Mouse (Mus musculus) CH12.LX (cell line): ENCODE measurements around the gene Gbx1. TPM values are rescaled to one million over a fixed set of nuclear protein-coding genes. Genes with fewer than 3 reads are reported as not detected.

Source experiments
- DNase-seq: peaks from one replicate; pipeline ENCODE4 v3.0.0-alpha.2; 2013; ENCODE audit errors: extremely low read depth
- H3K27ac ChIP-seq: 2 replicates; pipeline ENCODE4 v1.5.1; 2012; ENCODE audit warnings: low read depth, mild to moderate bottlenecking, control low read depth, moderate library complexity; ENCODE audit not compliant: insufficient read depth
- H3K27me3 ChIP-seq: replicated peaks from 2 replicates; pipeline ENCODE3; 2012; ENCODE audit warnings: inconsistent platforms
- H3K36me3 ChIP-seq, 2 experiments: replicated peaks in 1 of 2; 2 replicates each; pipeline versions ENCODE3 to v1.6.1; 2012; ENCODE audit warnings: inconsistent platforms in 1 of 2, low read length in 1 of 2, mild to moderate bottlenecking in 1 of 2, mixed read lengths in 1 of 2, moderate library complexity in 1 of 2; ENCODE audit not compliant: control insufficient read depth in 1 of 2, insufficient read depth in 1 of 2
- H3K4me1 ChIP-seq, 2 experiments: 2 replicates each; pipeline ENCODE4 v1.6.1; 2012; ENCODE audit warnings: inconsistent platforms in 1 of 2, moderate library complexity in 1 of 2; ENCODE audit not compliant: insufficient read depth in 2 of 2, control insufficient read depth in 1 of 2
- H3K4me2 ChIP-seq: 2 replicates; pipeline ENCODE4 v1.6.1; 2012; ENCODE audit warnings: low read depth, mild to moderate bottlenecking, control low read depth; ENCODE audit not compliant: poor library complexity, insufficient read depth, severe bottlenecking
- H3K4me3 ChIP-seq, 3 experiments: fragments of 150-350 bp in 1 of 3; sonication (generic) in 1 of 3; replicated peaks in 1 of 3; 2 replicates each; pipeline versions ENCODE3 to v1.5.1; 2011 to 2012; ENCODE audit warnings: low read depth in 2 of 3, low read length in 2 of 3, mild to moderate bottlenecking in 2 of 3, moderate library complexity in 2 of 3, control low read depth in 1 of 3, improper control_type of control experiment in 1 of 3, inconsistent platforms in 1 of 3, mixed read lengths in 1 of 3; ENCODE audit not compliant: poor library complexity in 1 of 3
- H3K79me2 ChIP-seq: replicated peaks from 2 replicates; pipeline ENCODE4 v1.6.1; 2012; ENCODE audit warnings: mild to moderate bottlenecking, moderate library complexity; ENCODE audit not compliant: control insufficient read depth, poor library complexity, insufficient read depth, severe bottlenecking; ENCODE audit errors: extremely low read depth
- H3K9ac ChIP-seq: 2 replicates; pipeline ENCODE4 v1.6.1; 2012; ENCODE audit warnings: low read depth, mild to moderate bottlenecking, control low read depth, moderate library complexity; ENCODE audit not compliant: insufficient read depth
- H3K9me3 ChIP-seq: replicated peaks from 2 replicates; pipeline ENCODE3; 2012; ENCODE audit warnings: low read length, inconsistent platforms, mixed read lengths
- CHD1 ChIP-seq: IDR thresholded peaks from 2 replicates; pipeline ENCODE4 v1.6.1; 2012; ENCODE audit warnings: low read depth, low read length, improper control_type of control experiment, inconsistent platforms
- CHD2 ChIP-seq: IDR thresholded peaks from 2 replicates; pipeline ENCODE4 v1.6.1; 2011; ENCODE audit warnings: low read length, improper control_type of control experiment
- CTCF ChIP-seq, 2 experiments: IDR thresholded peaks in 1 of 2; conservative IDR thresholded peaks in 1 of 2; 2 replicates each; pipeline ENCODE4 v1.5.1; 2011 to 2012; ENCODE audit warnings: low read depth in 2 of 2, low read length in 2 of 2, improper control_type of control experiment in 1 of 2, inconsistent platforms in 1 of 2, mild to moderate bottlenecking in 1 of 2, moderate library complexity in 1 of 2
- E2F4 ChIP-seq: IDR thresholded peaks from 2 replicates; pipeline ENCODE4 v1.6.1; 2011; ENCODE audit warnings: low read depth, low read length, improper control_type of control experiment; ENCODE audit not compliant: insufficient replicate concordance
- ELF1 ChIP-seq: IDR thresholded peaks from 2 replicates; pipeline ENCODE4 v1.6.1; 2014; ENCODE audit warnings: low read depth, mild to moderate bottlenecking, inconsistent platforms, low read length, improper control_type of control experiment
- ETS1 ChIP-seq: conservative IDR thresholded peaks from 2 replicates; pipeline ENCODE4 v1.6.1; 2012; ENCODE audit warnings: low read depth, mild to moderate bottlenecking, inconsistent platforms, low read length, improper control_type of control experiment, moderate library complexity
- GABPA ChIP-seq: IDR thresholded peaks from 2 replicates; pipeline ENCODE4 v1.6.1; 2012; ENCODE audit warnings: low read depth, low read length, improper control_type of control experiment, inconsistent platforms; ENCODE audit not compliant: insufficient replicate concordance
- HCFC1 ChIP-seq: IDR thresholded peaks from 2 replicates; pipeline ENCODE4 v1.6.1; 2012; ENCODE audit warnings: low read depth, mild to moderate bottlenecking, inconsistent platforms, low read length, improper control_type of control experiment
- JUND ChIP-seq: conservative IDR thresholded peaks from 2 replicates; pipeline ENCODE4 v1.6.1; 2011; ENCODE audit warnings: low read depth, low read length, improper control_type of control experiment
- KAT2A ChIP-seq: IDR thresholded peaks from 2 replicates; pipeline ENCODE4 v1.6.1; 2012; ENCODE audit warnings: low read length, improper control_type of control experiment, inconsistent platforms; ENCODE audit not compliant: insufficient replicate concordance
- MAX ChIP-seq: IDR thresholded peaks from 2 replicates; pipeline ENCODE4 v1.6.1; 2011; ENCODE audit warnings: low read length, improper control_type of control experiment
- MEF2A ChIP-seq: IDR thresholded peaks from 2 replicates; pipeline ENCODE4 v1.6.1; 2014; ENCODE audit warnings: low read depth, mild to moderate bottlenecking, inconsistent platforms, low read length, improper control_type of control experiment, borderline replicate concordance
- MXI1 ChIP-seq: IDR thresholded peaks from 2 replicates; pipeline ENCODE4 v1.6.1; 2011; ENCODE audit warnings: mild to moderate bottlenecking, low read depth, low read length, improper control_type of control experiment
- NRF1 ChIP-seq: IDR thresholded peaks from 2 replicates; pipeline ENCODE4 v1.6.1; 2014; ENCODE audit warnings: low read depth, mild to moderate bottlenecking, inconsistent platforms, low read length, improper control_type of control experiment, moderate library complexity
- POLR2A ChIP-seq: IDR thresholded peaks from 2 replicates; pipeline ENCODE4 v1.6.1; 2011; ENCODE audit warnings: low read depth, mild to moderate bottlenecking, improper control_type of control experiment, low read length
- RAD21 ChIP-seq: IDR thresholded peaks from 2 replicates; pipeline ENCODE4 v1.6.1; 2011; ENCODE audit warnings: low read depth, mild to moderate bottlenecking, low read length, improper control_type of control experiment, moderate library complexity
- RCOR1 ChIP-seq: conservative IDR thresholded peaks from 2 replicates; pipeline ENCODE4 v1.6.1; 2012; ENCODE audit warnings: low read depth, mild to moderate bottlenecking, inconsistent platforms, low read length, improper control_type of control experiment
- SIN3A ChIP-seq: IDR thresholded peaks from 2 replicates; pipeline ENCODE4 v1.6.1; 2012; ENCODE audit warnings: low read length, improper control_type of control experiment, inconsistent platforms
- TBP ChIP-seq: conservative IDR thresholded peaks from 2 replicates; pipeline ENCODE4 v1.6.1; 2011; ENCODE audit warnings: low read depth, low read length, improper control_type of control experiment
- UBTF ChIP-seq: IDR thresholded peaks from 2 replicates; pipeline ENCODE4 v1.6.1; 2012; ENCODE audit warnings: low read depth, mild to moderate bottlenecking, inconsistent platforms, low read length, improper control_type of control experiment, moderate library complexity
- USF1 ChIP-seq: IDR thresholded peaks from 2 replicates; pipeline ENCODE4 v1.6.1; 2014; ENCODE audit warnings: low read depth, mild to moderate bottlenecking, inconsistent platforms, low read length, improper control_type of control experiment
- ZNF384 ChIP-seq: IDR thresholded peaks from 2 replicates; pipeline ENCODE4 v1.6.1; 2012; ENCODE audit warnings: low read depth, low read length, improper control_type of control experiment, inconsistent platforms
- dilution Hi-C: fragments of 300-500 bp; cut with MboI; formaldehyde crosslinking; loops from 2 replicates; pipeline ENCODE4 v1.14.3; 2020; ENCODE audit warnings: low sequenced_read_pairs; ENCODE audit not compliant: extremely low pct_unique_long_range_greater_than_20kb, extremely low pct_ligation_motif_present
- in situ Hi-C: fragments of 300-500 bp; cut with MboI; formaldehyde crosslinking; loops from 3 replicates; pipeline ENCODE4 v1.14.3; 2019; ENCODE audit warnings: low sequenced_read_pairs, low pct_ligation_motif_present, low pct_unique_long_range_greater_than_20kb, mixed read lengths
- polyA plus RNA-seq: library from polyadenylated mRNA; unstranded; fragments of >175 nt; gene quantifications from 2 replicates; pipeline ENCODE4 v1.2.1, GENCODE M21; 2012; ENCODE audit warnings: low read depth; ENCODE audit not compliant: insufficient read length
- total RNA-seq, 2 experiments: library from RNA; depleted of rRNA; stranded (reverse); fragments of 300-350 nt in 1 of 2; fragments of >200 nt in 1 of 2; gene quantifications; 2 replicates each; pipeline ENCODE4 v1.2.3; 2012 to 2014

Gbx1 gene
- total RNA-seq (2012; rRNA removed), result 0.04 and 0.08 TPM in 2 replicates
- total RNA-seq (2014; rRNA removed), result not detected in 2 replicates
- 0.07 and 0.13 TPM in 2 replicates for polyA plus RNA-seq

DNA sequence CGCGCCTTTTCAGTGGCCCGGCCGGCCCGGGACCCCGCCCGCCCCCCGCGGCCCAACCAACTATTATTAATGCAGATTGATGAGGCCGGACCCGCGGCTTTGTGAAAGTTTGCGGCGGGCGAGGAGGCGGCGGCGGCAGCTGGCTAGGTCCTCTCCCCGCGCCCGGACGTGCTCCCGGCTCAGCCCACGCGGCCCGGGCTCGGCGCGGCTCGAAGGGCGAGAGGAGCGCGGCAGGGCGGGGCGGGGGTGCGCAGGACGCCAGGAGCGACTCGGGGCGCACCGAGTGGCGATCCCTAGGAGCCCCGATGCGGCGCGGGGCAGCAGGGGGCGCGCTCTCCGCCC, at the start of gene Gbx1:
Gene Gbx1 (minus strand): TSS at position 314 of the 342 bp plus-strand sequence.
- in situ Hi-C loops (no loop called here), dilution Hi-C loops (no loop called here)
- peaks cover 4% of the 10 kb centered on the region for H3K9me3 ChIP-seq
- no peaks in the 10 kb centered on the region for H3K4me1 ChIP-seq
- TF ChIP-seq ZNF384, result no peak
- H3K27me3 ChIP-seq, result peaks cover 45% of the 10 kb centered on the region
- no peak within 1 kb of the TSS for H3K4me2 ChIP-seq
- H3K9ac ChIP-seq, result no peak within 1 kb of the TSS
- no peak for DNase-seq
- H3K36me3 ChIP-seq, result no peaks in the 10 kb centered on the region
- no peak within 1 kb of the TSS for H3K4me3 ChIP-seq
- no peaks in the 10 kb centered on the region for H3K79me2 ChIP-seq
- H3K27ac ChIP-seq, result no peak within 1 kb of the TSS

DNA sequence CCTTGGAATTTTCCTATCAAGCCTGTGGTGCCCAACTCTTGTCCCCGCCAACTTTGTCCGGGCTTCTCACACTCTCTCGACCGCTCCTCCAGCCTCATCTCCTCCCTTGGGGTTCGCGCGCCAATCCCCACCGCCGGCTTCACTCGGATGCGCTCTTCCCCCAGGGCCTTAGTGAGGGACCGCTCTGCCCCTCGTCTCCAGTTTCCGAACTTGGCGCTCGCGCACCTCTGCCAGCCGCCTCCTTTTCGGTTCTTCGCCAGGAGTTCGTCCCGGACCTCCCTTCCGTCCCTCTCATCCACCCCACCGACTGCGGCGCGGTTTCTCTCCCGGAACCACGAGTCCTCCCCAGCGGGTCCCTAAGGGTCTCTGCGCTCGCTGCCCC, 49.8 kb upstream of the Gbx1 start:
- no peak for TF ChIP-seq ETS1
- TF ChIP-seq SIN3A, result no peak
- no peak for TF ChIP-seq CTCF (conservative IDR thresholded peaks at IDR 0.05 in 1 of 2, IDR thresholded peaks at IDR 0.05 in 1 of 2; ENCODE audit: low read depth in 2 of 2, low read length in 2 of 2)
- TF ChIP-seq UBTF, result no peak
- TF ChIP-seq RAD21, result no peak
- no peak for TF ChIP-seq RCOR1
- TF ChIP-seq CHD2, result no peak
- TF ChIP-seq USF1, result no peak
- Histone ChIP-seq H3K4me3 (peak overlapping the region; percentile 69 to 91 (median 75)), H3K27me3 (no peaks in the 10 kb centered on the region), H3K79me2 (peaks cover 20% of the 10 kb centered on the region), H3K4me1 (peaks cover 0 to 31% of the 10 kb centered on the region in 2 experiments; a peak in 3 of 4 replicates), H3K27ac (peak overlapping the region; percentile 12; the same call in 1 of the 2 replicates), H3K4me2 (peak overlapping the region; percentile 96), H3K9me3 (no peaks in the 10 kb centered on the region), H3K9ac (peak overlapping the region; percentile 65), H3K36me3 (peaks cover 35 to 40% of the 10 kb centered on the region in 2 experiments)
- DNase-seq, result peak; percentile 51
- in situ Hi-C loops (no loop called here), dilution Hi-C loops (no loop called here)

DNA sequence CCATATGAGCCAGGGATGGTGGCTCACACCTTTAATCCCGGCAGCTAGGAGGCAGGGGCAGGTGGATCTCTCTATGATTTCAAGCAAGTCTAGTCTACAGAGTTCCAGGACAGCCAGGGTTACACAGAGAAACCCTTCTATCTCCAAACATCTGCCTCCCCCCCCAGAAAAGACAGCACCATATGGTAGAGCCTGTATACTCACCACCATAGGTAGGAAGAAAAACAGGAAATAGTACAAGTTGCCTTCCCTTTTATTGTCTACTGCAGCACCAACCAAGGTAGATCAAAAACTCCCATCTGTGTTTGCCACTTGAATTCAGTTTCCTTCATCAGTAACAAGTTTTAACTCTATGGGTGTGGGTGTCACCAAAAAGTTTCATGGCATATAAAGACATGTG, 48.9 kb upstream of the Gbx1 start:
- dilution Hi-C loops, result no loop called here
- H3K4me3 ChIP-seq, result peak overlapping the region; percentile 69 to 91 (median 75)
- DNase-seq, result no peak
- H3K36me3 ChIP-seq, result peaks cover 44 to 48% of the 10 kb centered on the region in 2 experiments
- H3K4me1 ChIP-seq, result peaks cover 0 to 31% of the 10 kb centered on the region in 2 experiments; a peak in 3 of 4 replicates
- H3K79me2 ChIP-seq, result peaks cover 20% of the 10 kb centered on the region
- H3K4me2 ChIP-seq, result peak overlapping the region; percentile 96
- in situ Hi-C loops, result no loop called here
- TF ChIP-seq CHD1 (no peak), GABPA (no peak), KAT2A (no peak), MAX (no peak), E2F4 (no peak), JUND (no peak), MXI1 (no peak), HCFC1 (no peak), TBP (no peak), CHD2 (no peak), MEF2A (no peak), NRF1 (no peak), POLR2A (no peak), ELF1 (no peak)
- H3K27ac ChIP-seq, result no peak overlapping the region
- H3K9me3 ChIP-seq, result no peaks in the 10 kb centered on the region
- H3K9ac ChIP-seq, result peak overlapping the region; percentile 65
- no peaks in the 10 kb centered on the region for H3K27me3 ChIP-seq
